Mouse (Mus musculus): ENCODE measurements at regions not wholly inside any gene's neighbourhood (a gene's known extent, or its start where the extent isn't known, plus 50 kb on each side); places are given as distances from the start of the nearest gene placed in this dataset.
A peak's percentile ranks its signal among the peaks of the same experiment; 100 is the strongest.

DNA sequence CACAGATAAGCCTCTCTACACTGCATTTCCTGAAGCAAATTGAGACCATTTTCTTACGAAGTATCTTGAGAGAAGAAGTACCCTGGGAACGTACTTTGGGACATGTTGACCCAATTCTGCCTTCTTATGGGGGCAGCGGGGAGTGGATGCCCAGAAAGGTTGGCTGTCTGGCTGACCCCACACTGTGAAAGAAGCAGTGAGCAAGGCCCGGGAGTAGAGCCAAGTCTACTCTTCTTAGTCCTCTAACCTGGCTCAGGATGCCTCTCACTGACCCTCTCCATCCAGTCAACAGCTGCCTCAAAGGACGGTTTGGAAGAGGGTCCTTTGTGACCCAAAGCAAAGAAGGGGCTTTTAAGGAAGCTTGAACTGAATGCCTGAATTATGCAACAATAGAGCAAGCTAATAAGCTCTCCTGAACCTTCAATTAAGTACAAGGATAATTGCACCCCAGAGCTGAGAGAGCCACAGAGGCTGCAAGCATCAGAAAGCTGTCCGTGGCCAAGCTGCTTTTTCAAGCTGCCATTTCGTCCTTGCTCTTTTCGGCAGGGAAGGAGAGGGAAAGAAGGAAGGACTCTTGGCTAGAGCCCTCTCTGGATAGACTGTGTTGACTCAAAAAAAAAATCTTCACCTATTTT lies 70.3 kb downstream of the Pctp start:
- Histone ChIP-seq H3K9ac (ENCODE audit: low read depth, low read length) (no peak overlapping the region), H3K27me3 (ENCODE audit: control insufficient read depth, insufficient read depth, low read depth, low read length) (no peaks in the 10 kb centered on the region), H3K27ac (ENCODE audit: low read length) (no peak overlapping the region), H3K36me3 (ENCODE audit: control insufficient read depth, insufficient read depth, low read length) (no peaks in the 10 kb centered on the region), H3K4me1 (ENCODE audit: control insufficient read depth, insufficient read depth, low read length) (peaks cover 10% of the 10 kb centered on the region), H3K4me3 (ENCODE audit: low read depth, low read length) (no peak overlapping the region), H3K4me2 (ENCODE audit: low read length) (no peak overlapping the region), H3K9me3 (replicated peaks; ENCODE audit: control insufficient read depth, low read length, poor library complexity, severe bottlenecking) (no peaks in the 10 kb centered on the region)
- ATAC-seq = no peak
- WGBS = 45% methylated on average over 8 of the region's 8 CpGs

DNA sequence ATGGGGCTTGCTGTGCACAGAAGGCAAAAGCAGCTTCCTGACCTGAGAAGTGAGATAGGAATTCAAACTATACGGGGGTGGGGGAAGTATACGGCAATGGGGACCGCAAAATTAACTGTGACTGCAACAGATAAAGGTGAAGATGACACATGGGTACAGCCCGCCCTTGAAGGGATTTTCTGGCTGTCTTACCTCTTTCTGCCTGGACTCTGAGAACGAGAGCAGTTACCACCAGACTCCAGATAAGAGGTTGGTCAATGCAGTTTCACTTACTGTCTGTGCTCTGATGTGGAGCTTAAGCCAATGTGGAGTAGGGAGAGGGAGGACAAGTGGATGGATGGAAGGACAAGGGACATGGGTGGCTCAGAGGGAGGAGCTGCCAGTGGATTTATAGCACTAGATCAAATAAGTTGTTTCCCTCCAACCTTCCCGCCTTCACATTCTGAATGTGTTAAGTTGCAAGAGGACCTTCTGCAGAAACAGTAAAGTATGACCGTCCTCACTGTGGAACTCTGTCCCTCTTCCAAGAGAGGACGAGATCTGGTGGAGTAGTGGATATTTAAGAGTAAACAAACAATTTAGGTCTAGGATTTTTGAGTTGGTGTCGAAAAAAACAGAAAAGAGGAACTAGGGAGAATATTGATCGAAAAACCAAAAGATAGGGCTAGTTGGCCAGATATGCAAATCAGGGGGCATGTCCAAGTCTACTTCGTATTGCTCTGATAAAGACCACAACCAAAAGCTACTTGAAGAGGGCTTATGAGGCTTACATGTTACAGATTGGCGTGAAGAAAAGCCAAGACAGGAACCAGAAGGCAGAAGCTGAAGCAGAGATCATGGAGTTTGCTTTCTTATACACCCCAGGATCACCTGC lies 73.3 kb downstream of the Pctp start:
- Histone ChIP-seq H3K36me3 (ENCODE audit: control insufficient read depth, insufficient read depth, low read length) (no peaks in the 10 kb centered on the region), H3K4me2 (ENCODE audit: low read length) (no peak overlapping the region), H3K27ac (ENCODE audit: low read length) (no peak overlapping the region), H3K4me3 (ENCODE audit: low read depth, low read length) (no peak overlapping the region), H3K27me3 (ENCODE audit: control insufficient read depth, insufficient read depth, low read depth, low read length) (no peaks in the 10 kb centered on the region), H3K4me1 (ENCODE audit: control insufficient read depth, insufficient read depth, low read length) (peaks cover 10% of the 10 kb centered on the region), H3K9ac (ENCODE audit: low read depth, low read length) (no peak overlapping the region), H3K9me3 (replicated peaks; ENCODE audit: control insufficient read depth, low read length, poor library complexity, severe bottlenecking) (no peaks in the 10 kb centered on the region)
- 89% methylated on average over 12 of the region's 12 CpGs for WGBS
- ATAC-seq = no peak

DNA sequence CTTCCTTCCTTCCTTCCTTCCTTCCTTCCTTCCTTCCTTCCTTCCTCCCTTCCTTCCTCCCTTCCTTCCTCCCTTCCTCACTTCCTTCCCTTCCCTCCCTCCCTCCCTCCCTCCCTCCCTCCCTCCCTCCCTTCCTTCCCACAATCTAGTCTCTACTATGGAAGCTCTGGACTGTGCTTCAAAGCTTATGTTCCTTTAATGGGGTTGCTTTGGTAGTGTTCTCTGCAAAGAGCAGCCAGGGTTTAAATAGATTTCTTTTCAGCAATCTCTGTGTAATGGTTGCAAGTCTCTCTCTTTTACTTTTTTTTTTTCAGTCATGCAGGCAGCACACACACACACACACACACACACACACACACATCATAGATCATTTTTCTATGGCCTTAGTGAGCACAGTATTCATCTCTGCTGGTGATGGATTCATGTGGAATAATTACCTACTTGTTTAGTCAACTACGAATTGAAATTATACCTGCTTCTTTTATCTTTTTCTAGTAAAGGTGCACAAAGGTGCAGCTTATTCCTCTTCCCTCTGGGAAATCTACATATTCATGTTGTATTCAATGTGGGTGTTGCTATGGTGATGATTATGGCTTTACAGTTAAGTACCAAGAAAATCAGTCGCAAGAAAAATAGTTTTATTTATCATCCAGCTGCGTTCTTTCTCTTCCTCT lies 75.1 kb downstream of the Pctp start:
- peak; percentile 73 for ATAC-seq
- Histone ChIP-seq H3K9ac (ENCODE audit: low read depth, low read length) (no peak overlapping the region), H3K36me3 (ENCODE audit: control insufficient read depth, insufficient read depth, low read length) (no peaks in the 10 kb centered on the region), H3K9me3 (replicated peaks; ENCODE audit: control insufficient read depth, low read length, poor library complexity, severe bottlenecking) (no peaks in the 10 kb centered on the region), H3K4me2 (ENCODE audit: low read length) (no peak overlapping the region), H3K27me3 (ENCODE audit: control insufficient read depth, insufficient read depth, low read depth, low read length) (no peaks in the 10 kb centered on the region), H3K27ac (ENCODE audit: low read length) (peak overlapping the region; percentile 32; the same call in 1 of the 2 replicates), H3K4me3 (ENCODE audit: low read depth, low read length) (no peak overlapping the region), H3K4me1 (ENCODE audit: control insufficient read depth, insufficient read depth, low read length) (peaks cover 6% of the 10 kb centered on the region)
- 30% methylated on average over 3 of the region's 3 CpGs for WGBS

DNA sequence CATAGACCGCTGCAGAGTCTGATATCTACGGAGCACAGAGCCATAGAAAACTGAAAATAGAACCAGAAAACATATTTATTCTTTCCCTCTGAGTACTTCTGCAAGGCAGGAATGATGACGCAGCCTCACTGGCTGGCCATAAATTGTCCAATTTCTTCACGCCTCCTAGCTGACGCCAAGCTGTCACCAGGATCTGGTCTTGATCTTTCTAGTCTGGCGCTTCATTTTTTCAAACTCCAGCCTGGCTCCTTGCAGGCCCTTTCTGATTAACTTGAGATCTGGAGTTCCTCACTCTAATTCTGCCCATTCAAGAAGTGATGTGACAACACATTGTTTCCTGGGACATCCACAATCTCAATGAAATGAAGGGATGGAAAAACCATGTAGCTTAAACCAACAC lies 80.1 kb downstream of the Pctp start:
- 83% methylated on average over 6 of the region's 6 CpGs for WGBS
- ATAC-seq = no peak
- H3K9me3 ChIP-seq (replicated peaks; ENCODE audit: control insufficient read depth, low read length, poor library complexity, severe bottlenecking) = no peaks in the 10 kb centered on the region

DNA sequence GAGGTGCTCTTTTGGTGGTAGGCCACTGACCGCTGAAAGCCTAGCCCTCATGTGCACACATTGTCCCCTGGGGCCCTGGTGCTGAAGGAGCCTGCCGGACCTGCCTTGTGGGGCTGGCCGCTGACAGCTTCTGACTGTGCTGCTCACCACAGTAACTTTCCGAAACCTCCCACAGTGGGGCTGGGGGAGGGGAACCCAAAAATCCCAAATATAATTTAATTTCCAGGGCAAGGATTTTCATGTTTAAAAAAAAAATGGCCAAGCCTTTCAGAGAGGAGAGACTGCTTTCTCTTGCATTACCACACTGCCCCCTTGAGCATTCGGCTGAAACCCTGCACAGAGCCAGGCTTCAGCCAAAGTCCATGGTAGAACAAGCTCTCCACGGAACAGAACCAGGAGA lies 81.5 kb downstream of the Pctp start:
- no peaks in the 10 kb centered on the region for H3K27me3 ChIP-seq (ENCODE audit: control insufficient read depth, insufficient read depth, low read depth, low read length)

More for the DNA sequence above, 80.1 kb downstream of the Pctp start:
- no peak overlapping the region for H3K27ac ChIP-seq (ENCODE audit: low read length)
- H3K4me2 ChIP-seq (ENCODE audit: low read length) = no peak overlapping the region
- H3K27me3 ChIP-seq (ENCODE audit: control insufficient read depth, insufficient read depth, low read depth, low read length) = no peaks in the 10 kb centered on the region
- no peaks in the 10 kb centered on the region for H3K36me3 ChIP-seq (ENCODE audit: control insufficient read depth, insufficient read depth, low read length)
- no peak overlapping the region for H3K4me3 ChIP-seq (ENCODE audit: low read depth, low read length)
- H3K4me1 ChIP-seq (ENCODE audit: control insufficient read depth, insufficient read depth, low read length) = no peaks in the 10 kb centered on the region
- H3K9ac ChIP-seq (ENCODE audit: low read depth, low read length) = no peak overlapping the region

DNA sequence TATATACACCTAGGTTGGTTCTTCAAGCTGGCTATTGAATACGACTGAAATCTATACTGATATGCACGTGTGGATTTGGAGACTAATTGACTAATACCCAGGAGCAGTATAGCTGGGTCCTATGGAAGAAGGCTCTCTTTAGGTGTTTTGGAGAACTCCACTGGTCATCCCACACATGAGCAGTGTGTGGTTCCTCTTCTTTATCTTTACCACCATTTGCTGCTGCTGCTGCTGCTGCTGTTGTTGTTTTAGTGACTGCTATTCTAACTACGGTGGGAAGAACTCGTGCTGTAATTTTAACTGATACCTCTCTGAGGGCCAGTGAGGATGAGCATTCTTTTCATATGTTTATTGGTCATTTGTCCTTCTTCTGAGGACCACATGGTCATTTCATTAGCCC lies 86.9 kb downstream of the Pctp start:
- H3K4me1 ChIP-seq (ENCODE audit: control insufficient read depth, insufficient read depth, low read length) = no peaks in the 10 kb centered on the region
- no peak overlapping the region for H3K27ac ChIP-seq (ENCODE audit: low read length)
- ATAC-seq = no peak
- H3K9ac ChIP-seq (ENCODE audit: low read depth, low read length) = no peak overlapping the region
- WGBS = 90% methylated on average over 4 of the region's 4 CpGs
- no peak overlapping the region for H3K4me2 ChIP-seq (ENCODE audit: low read length)
- no peaks in the 10 kb centered on the region for H3K27me3 ChIP-seq (ENCODE audit: control insufficient read depth, insufficient read depth, low read depth, low read length)
- no peaks in the 10 kb centered on the region for H3K36me3 ChIP-seq (ENCODE audit: control insufficient read depth, insufficient read depth, low read length)
- H3K9me3 ChIP-seq (replicated peaks; ENCODE audit: control insufficient read depth, low read length, poor library complexity, severe bottlenecking) = no peaks in the 10 kb centered on the region
- no peak overlapping the region for H3K4me3 ChIP-seq (ENCODE audit: low read depth, low read length)

More for the DNA sequence above, 81.5 kb downstream of the Pctp start:
- no peak for ATAC-seq
- Histone ChIP-seq H3K9ac (ENCODE audit: low read depth, low read length) (no peak overlapping the region), H3K9me3 (replicated peaks; ENCODE audit: control insufficient read depth, low read length, poor library complexity, severe bottlenecking) (no peaks in the 10 kb centered on the region), H3K4me2 (ENCODE audit: low read length) (no peak overlapping the region), H3K4me1 (ENCODE audit: control insufficient read depth, insufficient read depth, low read length) (no peaks in the 10 kb centered on the region), H3K27ac (ENCODE audit: low read length) (no peak overlapping the region), H3K4me3 (ENCODE audit: low read depth, low read length) (no peak overlapping the region), H3K36me3 (ENCODE audit: control insufficient read depth, insufficient read depth, low read length) (no peaks in the 10 kb centered on the region)
- WGBS = 45% methylated on average over 6 of the region's 6 CpGs

DNA sequence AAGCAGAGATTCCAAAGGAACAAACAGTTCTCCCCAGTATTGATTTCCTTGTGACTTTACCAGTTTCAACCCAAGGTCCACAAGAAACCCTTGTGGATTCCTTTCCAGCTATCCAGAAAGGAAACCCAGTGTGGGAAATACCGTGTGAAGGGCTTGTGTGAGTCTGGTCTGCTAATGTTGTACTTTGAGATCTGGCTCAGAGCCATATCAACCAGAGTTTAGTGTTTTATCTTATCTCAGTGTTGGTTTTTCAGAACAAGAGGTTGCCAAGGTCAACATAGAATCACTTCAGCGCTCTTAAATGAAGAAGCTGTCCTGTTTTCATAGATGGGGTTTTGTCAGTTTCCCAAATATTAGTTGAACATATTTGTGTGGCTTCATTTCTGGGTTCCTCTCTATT lies 88.1 kb downstream of the Pctp start:
- Histone ChIP-seq H3K4me1 (ENCODE audit: control insufficient read depth, insufficient read depth, low read length) (no peaks in the 10 kb centered on the region), H3K4me2 (ENCODE audit: low read length) (no peak overlapping the region), H3K27me3 (ENCODE audit: control insufficient read depth, insufficient read depth, low read depth, low read length) (no peaks in the 10 kb centered on the region), H3K4me3 (ENCODE audit: low read depth, low read length) (no peak overlapping the region), H3K9me3 (replicated peaks; ENCODE audit: control insufficient read depth, low read length, poor library complexity, severe bottlenecking) (no peaks in the 10 kb centered on the region), H3K36me3 (ENCODE audit: control insufficient read depth, insufficient read depth, low read length) (no peaks in the 10 kb centered on the region), H3K9ac (ENCODE audit: low read depth, low read length) (no peak overlapping the region), H3K27ac (ENCODE audit: low read length) (no peak overlapping the region)
- no peak for ATAC-seq
- WGBS = 83% methylated on average over 2 of the region's 2 CpGs

DNA sequence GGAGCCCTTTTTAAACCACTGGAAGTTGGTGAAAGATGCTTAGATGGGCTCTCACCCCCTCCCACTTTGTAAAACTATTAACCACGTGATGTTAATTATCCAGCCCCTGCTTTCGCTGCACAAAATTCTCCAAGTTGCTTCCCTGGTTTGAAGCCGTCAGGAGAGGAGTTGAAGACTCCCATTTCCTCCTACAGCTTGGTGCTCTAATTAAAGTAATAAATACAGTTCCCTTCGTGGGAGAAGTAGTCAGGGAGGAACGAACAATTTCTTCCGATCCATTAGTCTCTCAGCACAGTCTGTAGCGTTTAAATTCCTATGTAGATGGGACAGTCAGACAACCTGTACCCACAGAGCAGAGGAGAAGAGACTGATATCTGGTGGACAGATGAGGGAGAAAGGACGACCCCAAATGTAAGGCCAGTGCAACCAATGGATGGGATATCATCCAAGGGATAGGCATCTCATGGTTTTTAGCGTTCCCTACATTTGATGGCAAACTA lies 101.4 kb downstream of the Pctp start:
- WGBS = 78% methylated on average over 9 of the region's 9 CpGs
- no peak overlapping the region for H3K27ac ChIP-seq (ENCODE audit: low read length)
- ATAC-seq = no peak

DNA sequence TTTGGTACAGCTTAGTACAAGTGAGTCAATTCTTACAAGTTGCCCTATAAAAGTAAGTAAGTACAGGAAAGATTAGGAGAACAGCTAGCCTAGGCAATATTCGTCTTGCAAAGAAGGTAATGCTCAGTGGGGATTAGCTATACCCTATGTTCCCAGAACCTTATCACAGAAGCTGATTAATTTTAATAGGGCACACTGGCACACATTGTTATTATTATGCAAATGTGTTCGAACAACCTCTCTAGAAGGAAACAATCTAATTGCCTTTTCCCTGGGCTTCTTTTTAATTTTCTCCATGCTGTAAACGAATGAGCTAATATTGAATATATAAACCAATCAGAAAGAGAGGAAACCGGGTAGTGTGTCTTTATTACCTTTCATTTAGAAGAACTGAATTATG lies 104.2 kb downstream of the Pctp start:
- H3K4me1 ChIP-seq (ENCODE audit: control insufficient read depth, insufficient read depth, low read length) = peaks cover 7% of the 10 kb centered on the region
- no peaks in the 10 kb centered on the region for H3K36me3 ChIP-seq (ENCODE audit: control insufficient read depth, insufficient read depth, low read length)
- H3K9me3 ChIP-seq (replicated peaks; ENCODE audit: control insufficient read depth, low read length, poor library complexity, severe bottlenecking) = no peaks in the 10 kb centered on the region
- peak; percentile 25; the same call in 1 of the 2 replicates for ATAC-seq
- H3K27ac ChIP-seq (ENCODE audit: low read length) = no peak overlapping the region
- no peak overlapping the region for H3K9ac ChIP-seq (ENCODE audit: low read depth, low read length)
- H3K4me3 ChIP-seq (ENCODE audit: low read depth, low read length) = no peak overlapping the region
- H3K27me3 ChIP-seq (ENCODE audit: control insufficient read depth, insufficient read depth, low read depth, low read length) = no peaks in the 10 kb centered on the region
- WGBS = 33% methylated on average over 4 of the region's 4 CpGs
- no peak overlapping the region for H3K4me2 ChIP-seq (ENCODE audit: low read length)

More for the DNA sequence above, 101.4 kb downstream of the Pctp start:
- no peaks in the 10 kb centered on the region for H3K27me3 ChIP-seq (ENCODE audit: control insufficient read depth, insufficient read depth, low read depth, low read length)
- no peaks in the 10 kb centered on the region for H3K36me3 ChIP-seq (ENCODE audit: control insufficient read depth, insufficient read depth, low read length)
- no peaks in the 10 kb centered on the region for H3K9me3 ChIP-seq (replicated peaks; ENCODE audit: control insufficient read depth, low read length, poor library complexity, severe bottlenecking)
- H3K4me3 ChIP-seq (ENCODE audit: low read depth, low read length) = no peak overlapping the region
- no peak overlapping the region for H3K4me2 ChIP-seq (ENCODE audit: low read length)
- H3K4me1 ChIP-seq (ENCODE audit: control insufficient read depth, insufficient read depth, low read length) = peaks cover 7% of the 10 kb centered on the region
- no peak overlapping the region for H3K9ac ChIP-seq (ENCODE audit: low read depth, low read length)

Measured in midbrain, embryonic 16.5 days (tissue).